Comparison of ENCODE assay signal across 8 mouse cellular contexts in the genomic region with DNA sequence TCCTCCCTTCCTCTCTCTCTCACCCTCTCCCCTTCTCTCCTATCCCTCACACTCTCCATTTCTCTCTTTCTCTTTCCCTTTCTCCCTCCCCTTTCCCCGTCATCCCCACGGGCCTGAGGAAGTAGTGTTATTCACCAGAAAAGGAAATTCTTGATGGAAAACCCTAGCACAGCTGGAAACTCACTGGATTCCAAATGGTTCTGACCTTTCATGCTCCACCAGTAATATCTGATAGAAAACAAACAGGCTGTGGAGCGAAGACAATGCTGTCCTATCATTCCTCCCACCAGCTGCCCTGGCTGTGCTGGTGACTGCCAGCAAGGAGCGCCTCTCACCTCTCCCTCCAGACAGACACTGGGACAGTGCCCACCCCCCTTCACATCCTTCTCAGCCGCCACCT. TPM values are rescaled to one million over a fixed set of nuclear protein-coding genes. Genes with fewer than 3 reads are reported as not detected.
DNase-seq lines count a peak whose midpoint lies in the region; ATAC-seq and TF ChIP-seq lines count a peak whose summit lies in the region.
"Had no signal": no experiment of that assay in that cellular context is flagged by ENCODE, and none has a peak within 500 bp of the region (broad histone marks: within the 10 kb centered on the region; RNA-seq: fewer than 3 reads in every experiment).

No protein-coding gene starts in this region.

- peak; percentile 23 for DNase-seq in kidney, postnatal 10 days
- DNase-seq in kidney, adult 11 months: no peak
- DNase-seq in retina, postnatal 1 day: peak; percentile 70
- no peak for DNase-seq in adrenal gland, adult (ENCODE audit: inconsistent age in 2 of 2, low spot score in 1 of 2)

- H3K27ac ChIP-seq in forebrain, embryonic 13.5 days: no peak overlapping the region; the same call in 1 of the 2 replicates
- no peak overlapping the region for H3K27ac ChIP-seq in intestine, postnatal 0 days (ENCODE audit: low read depth, low read length)

- TF ChIP-seq CTCF in intestine, postnatal 0 days (IDR thresholded peaks at IDR 0.05; ENCODE audit: low read depth): no peak

- peaks cover 30% of the 10 kb centered on the region for H3K36me3 ChIP-seq in forebrain, embryonic 13.5 days (ENCODE audit: poor library complexity, severe bottlenecking)
- no peaks in the 10 kb centered on the region for H3K36me3 ChIP-seq in intestine, postnatal 0 days (ENCODE audit: control insufficient read depth, insufficient read depth)

- H3K4me3 ChIP-seq in forebrain, embryonic 13.5 days: no peak overlapping the region
- no peak overlapping the region for H3K4me3 ChIP-seq in intestine, postnatal 0 days (ENCODE audit: low read depth, low read length)

- no peaks in the 10 kb centered on the region for H3K9me3 ChIP-seq in forebrain, embryonic 13.5 days (replicated peaks)
- H3K9me3 ChIP-seq in intestine, postnatal 0 days (ENCODE audit: control insufficient read depth): no peaks in the 10 kb centered on the region

- 10% methylated on average over 5 of the region's 5 CpGs for WGBS in forebrain, embryonic 13.5 days
- WGBS in intestine, postnatal 0 days: 12% methylated on average over 5 of the region's 5 CpGs

- no peak overlapping the region for H3K9ac ChIP-seq in forebrain, embryonic 13.5 days
- no peak overlapping the region for H3K9ac ChIP-seq in intestine, postnatal 0 days (ENCODE audit: low read depth, low read length)

- ATAC-seq in forebrain, embryonic 13.5 days: no peak; the same call in 1 of the 2 replicates
- no peak for ATAC-seq in intestine, postnatal 0 days
- ATAC-seq in megakaryocyte progenitor cell, adult 5-6 weeks (replicated peaks; ENCODE audit: poor library complexity): no peak

- peak overlapping the region; percentile 59 for H3K4me2 ChIP-seq in forebrain, embryonic 13.5 days
- peak overlapping the region; percentile 47 for H3K4me2 ChIP-seq in intestine, postnatal 0 days (replicated peaks; ENCODE audit: low read depth)

- peaks cover 31% of the 10 kb centered on the region for H3K4me1 ChIP-seq in forebrain, embryonic 13.5 days
- H3K4me1 ChIP-seq in intestine, postnatal 0 days (replicated peaks; ENCODE audit: control insufficient read depth, insufficient read depth, low read length): no peaks in the 10 kb centered on the region

- no peaks in the 10 kb centered on the region for H3K27me3 ChIP-seq in forebrain, embryonic 13.5 days
- no peaks in the 10 kb centered on the region for H3K27me3 ChIP-seq in intestine, postnatal 0 days (replicated peaks; ENCODE audit: control insufficient read depth, insufficient read depth, low read length)

RNA-seq across cellular contexts. Expression of a gene that starts 27.9 kb away (rescaled TPM):
- polyA plus RNA-seq in forebrain, embryonic 13.5 days (2015; fragmentation: Nextera tagmentation; extraction: Ambion mirVana): 18.3 and 20.9 TPM in 2 replicates
- polyA plus RNA-seq in intestine, postnatal 0 days (2015; fragmentation: Nextera tagmentation; extraction: Ambion mirVana): 1.7 and 2.4 TPM in 2 replicates
- 0.17 TPM in 1 of 2 replicates, not detected in the other for total RNA-seq in megakaryocyte progenitor cell, adult 5-6 weeks (2015)
- total RNA-seq in megakaryocyte progenitor cell, adult 5-6 weeks (2017): 0.12 and 0.27 TPM in 2 replicates
- total RNA-seq: MEL had no signal

RNA-seq across cellular contexts. Expression of a gene that starts 37.5 kb away (rescaled TPM):
- polyA plus RNA-seq in forebrain, embryonic 13.5 days (2015; fragmentation: Nextera tagmentation; extraction: Ambion mirVana): 0.31 and 0.67 TPM in 2 replicates
- polyA plus RNA-seq in intestine, postnatal 0 days (2015; fragmentation: Nextera tagmentation; extraction: Ambion mirVana): not detected in 2 replicates
- total RNA-seq in megakaryocyte progenitor cell, adult 5-6 weeks (2015): not detected in 2 replicates
- 0.96 TPM in 1 of 2 replicates, not detected in the other for total RNA-seq in megakaryocyte progenitor cell, adult 5-6 weeks (2017)
- total RNA-seq: MEL had no signal

RNA-seq across cellular contexts. Expression of a gene that starts 42.0 kb away (rescaled TPM):
- polyA plus RNA-seq in forebrain, embryonic 13.5 days (2015; fragmentation: Nextera tagmentation; extraction: Ambion mirVana): 11.3 and 14.4 TPM in 2 replicates
- 1.5 TPM in 2 replicates for polyA plus RNA-seq in intestine, postnatal 0 days (2015; fragmentation: Nextera tagmentation; extraction: Ambion mirVana)
- 0.61 and 0.84 TPM in 2 replicates for total RNA-seq in megakaryocyte progenitor cell, adult 5-6 weeks (2015)
- total RNA-seq in megakaryocyte progenitor cell, adult 5-6 weeks (2017): 0.67 TPM in 1 of 2 replicates, not detected in the other
- total RNA-seq: MEL had no signal

Comparison
In these comparisons a context has a peak if more than half of its experiments do, and no peak if none do; other contexts are left out.
1. DNase-seq: peak in kidney, postnatal 10 days (single experiment) and retina, postnatal 1 day (single experiment); none in kidney, adult 11 months (single experiment) and adrenal gland, adult (0 of 2).